Mouse (Mus musculus): ENCODE measurements around the gene D10Jhu81e.
A peak's percentile ranks its signal among the peaks of the same experiment; 100 is the strongest.

The D10Jhu81e gene

DNA sequence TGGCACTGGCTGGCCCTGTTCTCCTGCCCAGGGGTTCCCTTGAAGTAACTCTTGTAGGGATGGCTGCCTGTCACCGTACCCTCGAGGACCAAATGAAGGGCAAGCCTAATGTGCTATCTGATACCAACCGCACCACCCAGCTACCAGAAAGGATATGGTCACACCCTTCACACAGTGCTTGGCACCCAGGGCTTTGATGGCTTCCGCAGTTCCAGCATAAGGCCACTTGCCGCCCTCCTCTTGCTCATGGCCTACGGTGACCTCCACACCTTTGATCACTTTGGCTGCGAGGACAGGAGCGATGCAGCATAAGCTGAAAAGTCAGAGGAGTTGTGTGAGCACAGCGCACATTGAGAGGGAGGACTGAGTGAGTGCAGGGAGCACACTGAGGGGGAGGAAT, 6.3 kb downstream of the D10Jhu81e start:
- DNase-seq: no peak

DNA sequence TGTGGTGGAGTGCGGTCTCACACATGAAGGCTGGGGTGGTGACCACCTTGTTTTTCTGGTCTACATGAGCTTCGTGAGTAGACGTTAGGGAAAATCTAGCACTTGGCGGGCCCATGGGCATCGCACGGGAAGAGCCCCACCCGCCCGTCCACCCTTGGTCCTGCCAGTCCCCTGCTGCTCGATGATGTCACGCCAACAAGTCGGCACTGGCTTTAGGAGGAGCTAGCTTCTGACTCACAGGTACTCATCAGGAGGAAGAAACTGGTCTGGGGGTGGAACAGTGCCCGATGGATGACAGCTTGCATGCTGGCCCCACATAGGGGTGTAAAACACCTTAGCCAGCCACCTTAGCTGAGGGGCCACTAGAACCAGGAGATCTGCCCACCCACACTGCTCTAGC, 6.9 kb downstream of the D10Jhu81e start:
- DNase-seq: no peak

DNA sequence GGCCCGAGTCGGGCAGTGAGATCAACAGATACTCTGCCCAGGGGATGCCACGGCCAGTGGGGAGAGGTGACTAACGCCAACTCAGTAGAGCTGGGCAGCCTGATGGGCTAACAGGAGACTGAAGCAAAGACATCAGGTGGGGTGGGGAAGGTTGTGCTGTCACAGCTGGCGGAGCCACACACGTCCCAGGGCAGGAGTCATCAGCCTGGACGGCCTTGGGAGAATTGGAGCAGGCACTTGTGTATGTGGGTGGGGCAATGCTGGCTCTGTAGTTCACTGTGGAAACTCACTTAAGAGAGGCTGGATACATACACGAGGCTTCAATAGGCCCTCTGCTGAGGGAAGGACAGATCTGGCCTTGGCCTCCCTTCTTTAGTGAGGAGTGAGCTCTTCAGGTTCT, 8.5 kb downstream of the D10Jhu81e start:
- DNase-seq: no peak

DNA sequence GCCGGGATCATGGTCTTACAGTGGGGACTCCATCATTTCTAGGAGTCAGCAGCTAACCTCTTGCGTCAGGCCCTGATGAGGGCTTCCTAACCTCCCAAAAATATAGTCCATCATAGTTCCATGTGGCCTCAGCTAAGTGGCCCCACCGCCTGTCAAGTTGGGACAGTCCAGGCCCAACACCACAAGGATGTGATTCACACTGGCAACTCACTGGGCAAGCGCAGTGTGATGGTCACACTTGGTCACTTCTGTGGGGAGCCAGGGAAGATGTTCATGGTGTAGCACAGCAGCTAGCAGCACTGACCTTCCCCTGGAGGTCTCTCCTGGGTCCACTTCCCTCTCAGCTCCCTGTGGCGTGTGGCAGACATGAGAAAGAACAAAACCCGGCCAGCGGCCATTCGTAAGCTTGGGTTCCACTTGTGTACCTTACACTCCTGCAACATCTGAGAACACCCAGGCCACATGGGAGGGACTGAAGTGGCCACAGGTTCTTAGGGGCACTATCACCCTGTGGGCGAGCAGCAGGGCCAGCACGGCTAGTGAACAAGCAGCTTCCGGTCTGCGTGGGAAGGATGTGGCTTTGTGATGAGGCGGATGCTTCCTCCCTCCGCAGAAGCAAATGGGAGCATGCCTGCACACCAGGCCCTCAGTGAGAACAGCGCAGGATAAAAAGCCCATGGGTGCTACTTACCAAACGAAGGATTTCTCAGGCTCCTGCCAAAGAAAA, 9.1 kb downstream of the D10Jhu81e start:
- DNase-seq: no peak

DNA sequence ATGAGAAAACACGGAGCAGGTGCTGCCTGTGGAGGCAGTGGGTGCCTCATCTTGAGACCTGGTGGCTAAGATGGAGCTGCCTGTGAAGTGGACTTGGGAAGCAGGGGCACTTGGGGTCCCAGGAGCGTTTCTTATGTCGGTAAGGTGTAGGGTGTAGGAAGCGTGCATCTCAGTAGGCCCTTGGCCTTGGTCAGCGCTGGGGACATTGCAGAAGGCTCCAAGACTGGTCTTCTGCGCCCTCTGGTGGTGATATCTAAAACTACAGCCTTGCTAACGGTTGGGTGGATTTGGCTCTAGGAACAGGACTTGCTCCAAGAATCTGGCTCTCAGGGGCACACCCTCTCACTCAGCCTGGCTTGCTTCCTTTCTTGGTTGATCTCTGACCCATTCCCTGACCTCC, 9.7 kb downstream of the D10Jhu81e start:
- DNase-seq: peak; percentile 82 to 89

DNA sequence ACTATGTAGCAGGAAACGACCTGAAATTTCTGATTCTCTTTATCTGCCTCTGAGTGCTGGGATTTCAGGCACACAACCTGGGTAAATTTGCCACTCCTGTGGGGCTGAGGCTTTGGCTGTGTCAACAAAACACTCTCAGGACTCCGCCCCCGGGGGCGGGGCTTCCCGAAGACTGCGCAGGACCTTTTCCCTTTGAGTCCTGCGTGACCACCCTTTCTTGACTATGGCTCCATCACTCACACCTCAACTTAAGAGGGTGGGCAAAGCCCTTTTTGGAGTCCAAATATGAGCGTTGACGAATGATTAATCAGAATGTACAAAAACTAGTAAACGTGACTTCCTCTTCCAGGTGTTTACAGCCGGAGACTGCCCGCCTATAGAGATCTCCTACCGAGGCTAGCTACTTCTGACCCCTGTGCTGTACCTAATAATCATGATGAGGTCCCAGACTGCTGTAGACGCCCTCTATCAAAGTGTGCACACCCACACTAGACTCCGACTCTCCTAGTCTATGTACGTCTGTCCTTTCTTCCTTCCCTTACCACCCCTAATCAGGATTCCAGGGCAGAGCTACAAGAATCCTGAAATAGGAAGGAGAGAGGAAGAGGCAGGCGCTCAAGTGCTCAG, 10.2 kb downstream of the D10Jhu81e start:
- peak; percentile 43 to 63 for DNase-seq

DNA sequence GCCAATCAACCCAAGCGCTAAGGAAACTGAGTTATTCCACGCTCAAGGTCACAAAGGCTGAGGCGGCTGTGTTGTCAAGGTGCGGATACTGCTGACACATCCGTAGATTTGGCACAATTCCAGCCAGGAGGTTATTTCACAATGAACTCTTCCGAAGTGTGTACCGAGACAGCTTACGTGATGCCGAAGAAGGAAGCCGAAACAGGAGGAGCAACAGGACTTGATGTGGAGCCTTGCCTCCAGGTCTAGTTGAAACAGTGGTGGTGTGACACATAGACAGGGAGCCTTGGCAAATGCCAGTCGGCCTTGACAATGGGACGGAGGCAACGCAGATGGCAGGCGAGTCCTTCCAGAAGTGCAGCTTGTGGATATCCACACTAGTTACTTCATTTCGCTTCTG, 11.5 kb downstream of the D10Jhu81e start:
- no peak for DNase-seq

DNA sequence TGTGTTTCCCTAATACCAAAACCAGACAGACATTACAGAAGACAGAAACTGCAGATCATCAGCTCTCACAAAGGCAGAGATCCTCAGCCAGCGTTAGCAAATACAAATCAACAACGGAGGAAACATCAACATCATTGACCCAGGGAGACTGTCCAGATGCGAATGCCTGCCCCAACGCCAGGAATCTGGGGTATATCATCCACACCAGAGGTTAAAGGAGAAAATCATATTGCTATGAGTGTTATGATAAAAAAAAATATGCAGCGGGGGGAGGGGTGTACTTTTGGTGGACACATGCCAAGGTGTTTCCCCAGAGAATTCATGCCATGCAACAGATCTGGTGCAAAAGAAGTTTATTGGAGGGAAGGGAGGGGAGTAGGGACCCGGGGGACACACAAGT, 12.7 kb downstream of the D10Jhu81e start:
- DNase-seq: no peak

DNA sequence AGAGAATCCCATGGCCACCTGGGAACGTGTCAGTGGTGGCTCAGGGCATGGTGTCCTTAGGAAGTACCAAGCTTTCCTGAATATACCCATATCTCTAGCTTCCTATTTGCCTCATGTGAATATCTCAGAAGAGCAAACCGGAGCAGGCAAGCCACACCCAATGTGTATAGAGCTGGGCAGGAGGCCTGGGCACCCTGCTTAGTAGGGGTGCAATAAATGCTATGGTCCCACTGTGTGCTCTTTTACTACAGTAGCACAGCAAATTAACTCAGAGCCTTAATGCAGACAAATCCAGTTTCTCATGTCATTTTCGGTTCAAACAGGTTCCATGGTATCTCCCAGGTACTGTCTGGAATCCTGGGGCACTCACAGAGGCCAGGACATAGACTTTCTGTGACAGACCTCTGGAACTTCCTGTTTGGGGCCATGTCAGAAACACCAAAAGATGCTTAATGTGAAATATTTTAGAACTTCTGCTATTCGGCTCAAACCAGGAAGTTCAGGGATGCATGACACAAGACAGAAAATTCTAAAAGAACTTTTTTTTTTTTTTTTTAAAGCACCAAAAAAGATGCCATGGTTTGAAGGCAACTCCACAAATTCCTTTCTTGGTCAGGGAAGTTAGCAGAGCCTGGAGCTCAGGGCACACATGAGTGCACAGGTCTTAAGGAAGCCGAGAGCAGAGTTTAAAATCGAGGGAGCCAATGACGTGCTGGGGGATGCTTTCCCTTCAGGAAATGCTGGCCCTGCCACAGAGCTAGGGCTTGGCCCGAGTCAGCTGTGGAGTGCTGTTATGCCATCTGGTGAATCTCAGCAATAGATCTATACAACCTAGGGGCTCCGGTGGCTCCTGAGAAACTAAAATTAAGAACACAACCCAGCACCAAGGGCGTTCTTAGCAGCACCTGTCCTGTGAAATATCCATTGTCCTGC, 20.5 kb downstream of the D10Jhu81e start:
- DNase-seq: no peak

DNA sequence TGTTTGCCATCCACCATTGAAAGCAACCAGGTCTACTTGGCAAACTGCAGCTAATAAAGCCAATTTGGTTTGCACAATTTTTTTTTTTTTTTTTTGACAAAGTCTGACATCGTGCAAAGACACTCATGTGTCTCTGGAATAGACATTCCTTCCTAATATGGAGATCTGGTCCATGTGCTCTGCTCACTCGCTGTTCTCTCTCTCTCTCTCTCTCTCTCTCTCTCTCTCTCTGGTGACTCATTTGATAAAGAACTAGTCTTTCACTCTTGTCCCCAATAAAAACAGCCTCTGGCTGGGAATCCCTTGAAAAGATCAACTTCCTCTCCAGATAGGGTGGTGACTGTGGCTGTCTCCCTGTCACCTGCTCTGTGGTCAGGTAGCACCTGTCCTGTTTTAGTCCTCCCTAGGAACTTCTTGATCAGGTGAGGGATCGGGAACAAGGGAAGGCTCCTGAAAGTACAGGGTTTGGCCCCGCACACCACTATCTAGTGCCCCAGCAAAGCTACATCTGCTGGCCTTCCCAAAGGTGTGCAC, 21.6 kb downstream of the D10Jhu81e start:
- no peak for DNase-seq

DNA sequence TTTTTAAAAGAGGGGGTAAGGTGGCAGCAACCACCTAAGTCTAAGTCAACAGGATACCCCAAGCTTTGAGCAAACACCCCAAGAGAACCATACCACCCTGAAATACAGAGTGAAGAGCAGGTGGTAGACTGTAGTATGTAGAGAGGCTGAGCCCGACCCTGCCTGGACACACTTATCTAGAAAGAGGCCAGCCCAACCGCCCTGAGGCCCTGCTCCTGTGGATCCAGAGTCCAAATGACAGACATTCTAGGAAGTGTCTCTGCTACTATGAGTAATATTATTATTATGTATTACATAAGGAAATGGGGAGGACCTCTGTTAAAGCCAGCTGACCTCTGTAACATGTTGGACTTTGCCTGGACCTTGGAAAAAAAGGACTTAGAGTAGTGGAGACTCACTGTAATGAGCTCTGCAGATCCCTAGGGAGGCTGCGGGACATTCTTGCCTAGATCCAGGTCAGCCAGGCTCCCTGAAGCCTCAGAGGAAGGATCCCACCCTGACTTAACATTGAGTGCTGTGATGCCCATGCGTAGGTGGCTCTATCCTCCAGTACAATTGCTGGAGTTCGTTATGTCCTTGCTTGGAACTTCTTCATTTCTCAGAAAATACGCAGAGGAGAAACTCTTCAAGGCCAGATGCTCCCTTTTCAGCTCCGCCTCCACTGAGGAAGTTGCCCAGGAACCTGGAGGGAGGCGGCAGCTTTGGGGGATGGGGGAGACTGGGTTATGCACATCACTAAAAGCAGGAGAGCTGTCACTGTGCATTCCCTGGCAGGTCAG, 25.7 kb downstream of the D10Jhu81e start:
- DNase-seq: no peak

DNA sequence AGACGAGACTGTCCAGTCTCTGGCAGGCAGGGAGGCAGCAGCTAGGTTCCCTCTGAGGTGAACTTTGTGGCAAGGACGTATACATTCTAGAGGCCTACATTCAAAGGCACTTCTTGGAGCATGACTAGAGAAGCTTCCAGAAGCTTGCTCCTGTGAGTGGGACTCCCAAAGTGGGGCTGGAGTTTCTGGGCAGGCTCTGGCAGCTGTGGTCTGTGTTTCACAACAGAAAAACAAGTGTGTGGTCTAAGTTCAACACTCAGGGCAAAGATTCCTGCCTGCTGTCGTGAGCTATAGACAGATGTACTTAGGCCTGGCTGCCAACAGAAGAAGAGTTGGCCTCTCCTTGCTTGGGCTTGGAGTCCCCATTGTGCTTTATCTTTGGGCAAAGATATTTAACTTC, 28.7 kb downstream of the D10Jhu81e start:
- DNase-seq: no peak

DNA sequence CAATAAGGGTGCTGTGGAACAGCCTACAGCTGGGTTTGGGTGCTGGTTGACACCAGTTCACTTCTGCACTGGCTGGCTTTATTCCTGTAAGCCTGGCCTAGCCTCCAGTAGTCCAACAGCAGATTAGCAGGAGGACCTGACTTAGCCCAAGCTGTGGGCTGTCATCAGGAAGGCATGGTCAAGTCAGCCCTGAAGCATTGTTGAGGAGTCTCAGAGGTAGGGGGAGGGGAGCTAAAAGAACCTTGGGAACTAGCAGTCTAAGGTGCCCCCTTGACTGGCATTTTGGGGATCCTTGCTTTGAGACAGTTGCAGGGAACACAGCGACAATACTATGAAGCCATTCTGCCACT, 29.4 kb downstream of the D10Jhu81e start:
- no peak for DNase-seq

DNA sequence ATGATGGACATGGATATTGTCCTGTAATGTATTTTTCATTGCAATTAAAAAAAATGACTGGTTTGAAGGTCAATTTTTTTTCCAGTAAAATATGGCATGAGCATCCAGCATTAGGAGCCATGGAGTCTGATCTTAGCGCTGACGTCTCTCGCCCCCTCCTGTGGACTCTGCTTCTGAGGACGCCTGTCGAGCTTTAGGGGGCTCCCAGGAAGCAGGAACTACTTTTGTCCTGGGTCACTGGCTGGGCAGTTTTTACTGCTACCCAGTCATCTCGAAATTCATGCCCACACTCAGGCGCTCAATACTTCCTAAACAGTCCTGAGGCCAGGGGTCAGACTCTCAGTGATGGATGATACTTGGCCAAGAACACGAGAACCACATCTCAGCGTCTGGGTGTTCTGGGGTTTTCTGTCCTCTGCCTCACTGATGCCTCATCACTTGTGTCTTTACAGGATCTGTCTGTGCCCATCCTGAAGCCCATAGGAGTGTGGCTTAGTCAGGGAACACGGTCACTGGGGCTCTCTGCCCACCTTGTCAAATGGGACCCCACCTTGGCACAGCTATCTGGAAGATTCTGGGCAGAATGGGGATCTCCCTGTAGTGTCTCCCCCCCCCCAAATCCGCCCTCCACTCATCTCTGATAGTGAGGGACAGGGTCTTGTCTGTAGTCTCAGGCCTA, 29.9 kb downstream of the D10Jhu81e start:
- no peak for DNase-seq

DNA sequence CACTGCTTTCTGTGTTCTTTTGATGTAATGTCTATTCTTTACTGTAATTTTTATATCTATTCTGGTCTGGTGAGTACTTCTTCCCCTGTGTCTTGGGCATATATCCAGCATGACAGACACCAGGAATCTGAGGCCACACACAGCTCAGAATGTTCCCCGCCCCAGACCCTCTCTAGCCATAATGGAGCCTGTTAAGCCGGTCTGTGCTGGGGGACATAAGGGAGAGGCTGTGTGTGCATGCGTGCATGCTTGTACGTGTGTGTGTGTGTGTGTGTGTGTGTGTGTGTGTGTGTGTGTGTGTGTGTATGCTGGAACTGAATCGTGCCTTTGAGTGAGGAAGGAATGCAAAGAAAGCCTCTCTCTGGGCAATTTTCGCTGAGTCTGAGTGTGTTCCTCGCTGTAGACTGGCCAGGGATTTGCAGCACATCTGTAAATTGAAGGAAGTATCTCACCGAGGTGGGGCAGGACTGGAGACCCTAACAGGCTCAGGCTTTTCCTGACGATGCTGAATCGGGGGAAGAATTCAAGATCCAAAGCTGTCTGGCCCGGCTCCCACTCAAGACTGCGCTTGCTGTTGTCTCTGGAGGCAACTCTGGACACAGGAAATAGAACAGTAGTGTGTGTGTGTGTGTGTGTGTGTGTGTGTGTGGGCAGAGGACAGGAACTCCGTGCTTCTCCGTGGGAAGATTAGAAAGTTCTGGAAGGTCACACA, 30.6 kb downstream of the D10Jhu81e start:
- no peak for DNase-seq

DNA sequence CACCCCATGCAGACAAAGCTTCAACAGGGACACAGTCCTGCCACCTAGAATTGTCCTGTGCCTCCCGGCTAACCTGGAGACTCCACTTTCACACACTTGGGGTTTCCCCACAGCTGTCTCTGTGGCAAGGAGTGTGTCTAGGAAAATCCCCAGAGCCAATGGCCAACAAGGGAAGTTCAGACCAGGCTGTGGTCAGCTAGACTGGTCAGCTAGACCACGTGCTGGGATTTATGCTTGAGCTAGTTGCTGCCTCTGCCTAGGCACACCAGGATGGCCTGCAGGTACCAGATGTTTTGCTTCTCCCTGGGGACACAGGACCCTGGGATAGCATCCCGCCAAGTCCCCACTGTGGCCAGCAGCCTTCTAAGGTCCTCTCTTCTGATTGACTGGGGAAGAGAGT, 32.4 kb downstream of the D10Jhu81e start:
- DNase-seq: no peak

DNA sequence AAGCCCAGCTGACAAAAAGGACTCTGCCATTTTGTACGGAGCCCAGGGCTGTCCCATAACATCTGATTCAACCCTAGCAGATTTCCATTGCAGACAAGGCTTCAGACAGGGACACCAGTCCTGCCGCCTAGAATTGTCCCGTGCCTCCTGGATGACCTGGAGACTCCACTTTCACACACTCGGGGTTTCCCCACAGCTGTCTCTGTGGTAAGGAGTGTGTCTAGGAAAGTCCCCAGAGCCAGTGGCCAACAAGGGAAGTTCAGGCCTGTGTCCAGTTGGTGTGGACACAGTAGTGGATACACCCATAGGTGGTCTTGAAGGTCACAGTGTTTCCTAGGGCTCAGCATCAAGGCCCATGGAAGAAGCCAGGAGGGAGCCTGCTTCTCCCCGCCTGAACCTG, 33.6 kb downstream of the D10Jhu81e start:
- no peak for DNase-seq

DNA sequence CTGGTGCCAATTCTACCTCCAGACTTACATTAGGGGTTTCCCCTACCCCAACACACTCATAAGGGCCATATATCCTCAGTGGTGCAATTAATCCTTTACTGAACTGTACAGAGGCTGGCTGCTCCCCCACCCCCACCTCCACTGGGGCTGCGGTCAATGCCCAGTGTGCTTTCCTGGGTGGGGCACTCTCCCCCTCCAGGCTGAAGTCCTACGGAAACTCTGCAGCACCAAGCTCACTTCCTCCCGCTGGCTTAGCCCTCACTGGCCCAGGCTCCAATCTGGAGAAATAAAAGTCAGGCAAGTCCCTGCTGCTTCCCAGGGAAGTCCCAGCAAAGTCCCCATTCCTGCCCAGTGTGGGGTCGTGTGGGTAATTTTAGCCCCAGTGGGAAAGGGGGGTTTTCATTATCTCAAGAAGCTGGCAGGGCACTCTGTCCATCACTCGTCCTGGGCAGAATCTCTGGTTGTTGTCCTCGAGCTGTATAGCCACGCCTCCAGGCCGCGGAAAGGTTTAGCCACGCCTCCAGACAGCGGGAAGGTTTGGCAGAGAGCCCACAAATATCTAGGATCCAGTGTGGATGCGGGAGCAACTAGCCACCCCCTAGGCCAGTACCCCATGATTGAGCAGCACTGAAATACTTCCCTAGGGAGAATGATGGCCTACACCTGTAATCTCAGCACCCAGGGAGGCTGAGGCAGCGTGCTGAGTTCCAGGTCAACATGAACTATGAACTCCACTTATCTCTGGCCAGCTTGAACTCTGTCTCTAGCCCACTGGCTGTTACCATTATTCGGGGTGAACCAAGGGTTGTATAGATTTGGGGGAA, 34.4 kb downstream of the D10Jhu81e start:
- no peak for DNase-seq

DNA sequence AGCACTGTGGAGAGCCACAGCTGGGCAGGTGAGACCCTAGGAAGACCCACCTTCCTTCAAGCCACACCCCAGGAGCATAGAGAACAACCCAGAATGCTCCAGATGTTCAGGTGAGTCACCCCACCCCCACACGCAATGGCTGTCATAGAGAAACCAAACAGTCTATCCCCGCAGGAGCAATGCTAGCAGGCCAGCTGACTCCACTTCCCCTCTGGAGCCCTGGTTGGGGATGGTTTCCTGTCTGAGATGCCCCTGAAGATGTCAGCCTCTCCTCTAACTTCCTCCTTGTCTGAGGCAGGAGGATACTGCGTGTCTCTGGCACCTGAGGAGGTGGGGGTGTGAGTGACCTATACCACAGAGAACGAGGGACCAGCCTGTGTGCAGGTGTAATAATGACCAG, 35.2 kb downstream of the D10Jhu81e start:
- DNase-seq: no peak

DNA sequence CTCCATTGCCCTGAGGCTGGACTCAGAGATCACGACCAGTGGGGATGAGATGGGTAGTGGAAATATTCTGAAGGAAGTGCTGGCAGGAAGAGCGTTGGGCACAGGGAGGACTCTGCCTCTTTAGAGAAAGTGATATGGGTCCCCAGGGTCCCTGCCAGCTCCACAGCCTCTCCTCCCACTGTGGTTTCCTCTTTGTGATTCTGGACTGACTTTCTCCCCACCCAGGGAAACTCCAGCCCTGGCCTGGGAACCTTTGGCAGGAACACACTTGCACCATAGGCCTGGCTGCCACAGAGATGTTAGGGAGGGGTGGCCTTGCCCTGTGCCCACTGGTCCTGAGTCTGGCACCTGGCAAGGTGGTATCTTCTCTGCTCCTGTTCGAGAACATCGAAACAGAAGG, 39.6 kb downstream of the D10Jhu81e start:
- no peak for DNase-seq

DNA sequence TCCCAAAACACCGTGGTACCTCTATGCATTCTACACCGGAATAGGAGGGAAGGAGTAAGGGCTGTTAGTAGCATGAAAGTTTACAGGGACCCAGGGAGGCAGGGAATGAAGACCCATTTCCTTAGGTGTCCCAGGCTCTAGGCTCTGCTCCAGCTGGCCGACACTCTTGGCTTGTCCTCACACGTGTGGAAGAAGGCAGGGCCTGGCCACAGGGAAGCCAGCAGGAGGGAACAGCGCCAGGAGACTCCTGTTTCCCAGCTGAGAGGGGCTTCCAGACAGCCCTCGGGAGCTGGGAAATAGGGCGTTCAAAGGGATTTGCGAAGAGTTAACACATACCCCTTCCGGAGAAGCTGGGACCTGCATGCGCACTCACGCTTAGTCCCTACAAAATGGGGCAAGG, 40.2 kb downstream of the D10Jhu81e start:
- DNase-seq: peak; percentile 15 to 22
